Mouse (Mus musculus): ENCODE results near the gene Snd1. TPM values are rescaled to one million over a fixed set of nuclear protein-coding genes. Genes with fewer than 3 reads are reported as not detected.
A peak's percentile ranks its signal among the peaks of the same experiment; 100 is the strongest.

Snd1 gene
- polyA plus RNA-seq, 1 experiment: 190 TPM

- Histone ChIP-seq H3K79me2 (ENCODE audit: control insufficient read depth, insufficient read depth) (peaks cover 47% of the 10 kb centered on the region), H3K4me2 (ENCODE audit: low read depth) (no peak overlapping the region)
- TF ChIP-seq CEBPB (IDR thresholded peaks at IDR 0.05; ENCODE audit: insufficient read depth, poor library complexity, severe bottlenecking) (no peak), SRF (IDR thresholded peaks at IDR 0.05; ENCODE audit: control insufficient read depth, insufficient read length, low read depth) (no peak), MYOD1 (IDR thresholded peaks at IDR 0.05; ENCODE audit: control insufficient read depth in 1 of 3, insufficient read length in 2 of 3, low read depth in 2 of 3) (no peak), REST (IDR thresholded peaks at IDR 0.05; ENCODE audit: insufficient read depth, insufficient read length) (no peak), POLR2AphosphoS2 (IDR thresholded peaks at IDR 0.05; ENCODE audit: insufficient read length, low read depth) (no peak), MAX (IDR thresholded peaks at IDR 0.05; ENCODE audit: low read depth) (no peak)
These were observed 139.9 kb downstream of the Snd1 start for GRCm38 (mm10) chr6:28614856-28615255.

GRCm38 (mm10) chr6:28615408-28615807 is 140.5 kb downstream of the Snd1 start:
- H3K36me3 ChIP-seq (ENCODE audit: control insufficient read depth, insufficient read depth): no peaks in the 10 kb centered on the region
- H3ac ChIP-seq (ENCODE audit: control insufficient read depth, insufficient read length): no peak overlapping the region
- H3K4me2 ChIP-seq (ENCODE audit: low read depth): no peak overlapping the region
- H3K79me2 ChIP-seq (ENCODE audit: control insufficient read depth, insufficient read depth): peaks cover 45% of the 10 kb centered on the region
- TF ChIP-seq POLR2AphosphoS2 (IDR thresholded peaks at IDR 0.05; ENCODE audit: insufficient read length, low read depth) (no peak), REST (IDR thresholded peaks at IDR 0.05; ENCODE audit: insufficient read depth, insufficient read length) (no peak), MYOD1 (IDR thresholded peaks at IDR 0.05; ENCODE audit: control insufficient read depth in 1 of 3, insufficient read length in 2 of 3, low read depth in 2 of 3) (no peak), MAX (IDR thresholded peaks at IDR 0.05; ENCODE audit: low read depth) (no peak), MYOG (IDR thresholded peaks at IDR 0.05; ENCODE audit: control insufficient read depth in 1 of 3, insufficient read depth in 1 of 3, insufficient read length in 2 of 3, low read depth in 2 of 3) (no peak), TCF3 (IDR thresholded peaks at IDR 0.05; ENCODE audit: insufficient read length, low read depth) (no peak), POLR2A (IDR thresholded peaks at IDR 0.05; ENCODE audit: insufficient read length, low read depth) (no peak), USF1 (IDR thresholded peaks at IDR 0.05; ENCODE audit: low read depth) (no peak), CEBPB (IDR thresholded peaks at IDR 0.05; ENCODE audit: insufficient read depth, poor library complexity, severe bottlenecking) (no peak), TCF12 (IDR thresholded peaks at IDR 0.05; ENCODE audit: insufficient read depth, poor library complexity, severe bottlenecking) (no peak), SRF (IDR thresholded peaks at IDR 0.05; ENCODE audit: control insufficient read depth, insufficient read length, low read depth) (no peak)
- no peaks in the 10 kb centered on the region for H3K27me3 ChIP-seq (ENCODE audit: control insufficient read depth, insufficient read depth, insufficient read length)
- no peak overlapping the region for H3K4me3 ChIP-seq

More at GRCm38 (mm10) chr6:28614856-28615255, 139.9 kb downstream of the Snd1 start:
- no peak overlapping the region for H3ac ChIP-seq (ENCODE audit: control insufficient read depth, insufficient read length)
- no peaks in the 10 kb centered on the region for H3K27me3 ChIP-seq (ENCODE audit: control insufficient read depth, insufficient read depth, insufficient read length)
- no peaks in the 10 kb centered on the region for H3K36me3 ChIP-seq (ENCODE audit: control insufficient read depth, insufficient read depth)
- no peak overlapping the region for H3K4me3 ChIP-seq

GRCm38 (mm10) chr6:28615966-28616365 is 141.0 kb downstream of the Snd1 start:
- H3K27me3 ChIP-seq (ENCODE audit: control insufficient read depth, insufficient read depth, insufficient read length): no peaks in the 10 kb centered on the region
- H3K4me3 ChIP-seq: no peak overlapping the region
- no peak overlapping the region for H3K4me2 ChIP-seq (ENCODE audit: low read depth)
- no peak overlapping the region for H3ac ChIP-seq (ENCODE audit: control insufficient read depth, insufficient read length)
- H3K36me3 ChIP-seq (ENCODE audit: control insufficient read depth, insufficient read depth): no peaks in the 10 kb centered on the region
- no peak for TF ChIP-seq USF1 (IDR thresholded peaks at IDR 0.05; ENCODE audit: low read depth)
- no peak for TF ChIP-seq REST (IDR thresholded peaks at IDR 0.05; ENCODE audit: insufficient read depth, insufficient read length)
- TF ChIP-seq TCF3 (IDR thresholded peaks at IDR 0.05; ENCODE audit: insufficient read length, low read depth): no peak
- no peak for TF ChIP-seq SRF (IDR thresholded peaks at IDR 0.05; ENCODE audit: control insufficient read depth, insufficient read length, low read depth)
- no peak for TF ChIP-seq TCF12 (IDR thresholded peaks at IDR 0.05; ENCODE audit: insufficient read depth, poor library complexity, severe bottlenecking)
- no peak for TF ChIP-seq MAX (IDR thresholded peaks at IDR 0.05; ENCODE audit: low read depth)
- no peak for TF ChIP-seq MYOD1 (IDR thresholded peaks at IDR 0.05; ENCODE audit: control insufficient read depth in 1 of 3, insufficient read length in 2 of 3, low read depth in 2 of 3)
- TF ChIP-seq POLR2A (IDR thresholded peaks at IDR 0.05; ENCODE audit: insufficient read length, low read depth): no peak
- TF ChIP-seq POLR2AphosphoS2 (IDR thresholded peaks at IDR 0.05; ENCODE audit: insufficient read length, low read depth): no peak
- no peak for TF ChIP-seq CEBPB (IDR thresholded peaks at IDR 0.05; ENCODE audit: insufficient read depth, poor library complexity, severe bottlenecking)
- no peak for TF ChIP-seq MYOG (IDR thresholded peaks at IDR 0.05; ENCODE audit: control insufficient read depth in 1 of 3, insufficient read depth in 1 of 3, insufficient read length in 2 of 3, low read depth in 2 of 3)
- peaks cover 41% of the 10 kb centered on the region for H3K79me2 ChIP-seq (ENCODE audit: control insufficient read depth, insufficient read depth)

GRCm38 (mm10) chr6:28618299-28618698 is 143.4 kb downstream of the Snd1 start:
- no peak for TF ChIP-seq POLR2A (IDR thresholded peaks at IDR 0.05; ENCODE audit: insufficient read length, low read depth)
- no peak for TF ChIP-seq MAX (IDR thresholded peaks at IDR 0.05; ENCODE audit: low read depth)
- no peak for TF ChIP-seq USF1 (IDR thresholded peaks at IDR 0.05; ENCODE audit: low read depth)
- TF ChIP-seq MYOD1 (IDR thresholded peaks at IDR 0.05; ENCODE audit: control insufficient read depth in 1 of 3, insufficient read length in 2 of 3, low read depth in 2 of 3): no peak
- TF ChIP-seq TCF3 (IDR thresholded peaks at IDR 0.05; ENCODE audit: insufficient read length, low read depth): no peak
- TF ChIP-seq E2F4 (IDR thresholded peaks at IDR 0.05; ENCODE audit: insufficient read depth): no peak
- no peak for TF ChIP-seq POLR2AphosphoS2 (IDR thresholded peaks at IDR 0.05; ENCODE audit: insufficient read length, low read depth)
- TF ChIP-seq TCF12 (IDR thresholded peaks at IDR 0.05; ENCODE audit: insufficient read depth, poor library complexity, severe bottlenecking): no peak
- TF ChIP-seq REST (IDR thresholded peaks at IDR 0.05; ENCODE audit: insufficient read depth, insufficient read length): no peak
- no peak for TF ChIP-seq CEBPB (IDR thresholded peaks at IDR 0.05; ENCODE audit: insufficient read depth, poor library complexity, severe bottlenecking)
- no peak for TF ChIP-seq SRF (IDR thresholded peaks at IDR 0.05; ENCODE audit: control insufficient read depth, insufficient read length, low read depth)
- no peak for TF ChIP-seq MYOG (IDR thresholded peaks at IDR 0.05; ENCODE audit: control insufficient read depth in 1 of 3, insufficient read depth in 1 of 3, insufficient read length in 2 of 3, low read depth in 2 of 3)
- Histone ChIP-seq H3K79me2 (ENCODE audit: control insufficient read depth, insufficient read depth) (peaks cover 42% of the 10 kb centered on the region), H3K36me3 (ENCODE audit: control insufficient read depth, insufficient read depth) (no peaks in the 10 kb centered on the region), H3K4me3 (no peak overlapping the region), H3ac (ENCODE audit: control insufficient read depth, insufficient read length) (no peak overlapping the region), H3K27me3 (ENCODE audit: control insufficient read depth, insufficient read depth, insufficient read length) (no peaks in the 10 kb centered on the region), H3K4me2 (ENCODE audit: low read depth) (no peak overlapping the region)

- no peak overlapping the region for H3ac ChIP-seq (ENCODE audit: control insufficient read depth, insufficient read length)
- H3K79me2 ChIP-seq (ENCODE audit: control insufficient read depth, insufficient read depth): peaks cover 42% of the 10 kb centered on the region
- no peaks in the 10 kb centered on the region for H3K36me3 ChIP-seq (ENCODE audit: control insufficient read depth, insufficient read depth)
- H3K27me3 ChIP-seq (ENCODE audit: control insufficient read depth, insufficient read depth, insufficient read length): no peaks in the 10 kb centered on the region
- H3K4me2 ChIP-seq (ENCODE audit: low read depth): peak overlapping the region; percentile 40
- H3K4me3 ChIP-seq: no peak overlapping the region
- TF ChIP-seq REST (IDR thresholded peaks at IDR 0.05; ENCODE audit: insufficient read depth, insufficient read length) (no peak), MYOD1 (IDR thresholded peaks at IDR 0.05; ENCODE audit: control insufficient read depth in 1 of 3, insufficient read length in 2 of 3, low read depth in 2 of 3) (peak in 2 of 3 experiments; percentile 29 to 52), USF1 (IDR thresholded peaks at IDR 0.05; ENCODE audit: low read depth) (no peak), E2F4 (IDR thresholded peaks at IDR 0.05; ENCODE audit: insufficient read depth) (no peak), CEBPB (IDR thresholded peaks at IDR 0.05; ENCODE audit: insufficient read depth, poor library complexity, severe bottlenecking) (no peak), MAX (IDR thresholded peaks at IDR 0.05; ENCODE audit: low read depth) (no peak), SRF (IDR thresholded peaks at IDR 0.05; ENCODE audit: control insufficient read depth, insufficient read length, low read depth) (no peak), TCF3 (IDR thresholded peaks at IDR 0.05; ENCODE audit: insufficient read length, low read depth) (no peak), POLR2A (IDR thresholded peaks at IDR 0.05; ENCODE audit: insufficient read length, low read depth) (no peak), MYOG (IDR thresholded peaks at IDR 0.05; ENCODE audit: control insufficient read depth in 1 of 3, insufficient read depth in 1 of 3, insufficient read length in 2 of 3, low read depth in 2 of 3) (peak in 1 of 3 experiments; percentile 59), POLR2AphosphoS2 (IDR thresholded peaks at IDR 0.05; ENCODE audit: insufficient read length, low read depth) (no peak), TCF12 (IDR thresholded peaks at IDR 0.05; ENCODE audit: insufficient read depth, poor library complexity, severe bottlenecking) (peak; percentile 16)
These were observed 143.8 kb downstream of the Snd1 start for GRCm38 (mm10) chr6:28618751-28619153.

Measured in myocyte (in vitro differentiated cells).